Mouse (Mus musculus) C2C12 (cell line): ENCODE results near the gene Syne1. TPM values are rescaled to one million over a fixed set of nuclear protein-coding genes. Genes with fewer than 3 reads are reported as not detected.

Experiments
- H3K27me3 ChIP-seq: one replicate; pipeline ENCODE4 v1.6.1; 2011; ENCODE audit not compliant: control insufficient read depth, insufficient read depth, insufficient read length
- H3K36me3 ChIP-seq: one replicate; pipeline ENCODE4 v1.6.1; 2011; ENCODE audit not compliant: control insufficient read depth, insufficient read depth
- H3K4me3 ChIP-seq: one replicate; pipeline ENCODE4 v1.5.1; 2011; ENCODE audit warnings: mild to moderate bottlenecking, control low read depth; ENCODE audit not compliant: poor library complexity, insufficient read depth, severe bottlenecking
- H3K79me2 ChIP-seq: one replicate; pipeline ENCODE4 v1.6.1; 2011; ENCODE audit not compliant: control insufficient read depth, insufficient read depth
- H3K79me3 ChIP-seq: one replicate; pipeline ENCODE4 v1.6.1; 2011; ENCODE audit warnings: low read depth, control low read depth
- H3ac ChIP-seq: one replicate; pipeline ENCODE3; 2011; ENCODE audit warnings: low read depth; ENCODE audit not compliant: control insufficient read depth, insufficient read length
- CEBPB ChIP-seq: IDR thresholded peaks from one replicate; pipeline ENCODE4 v1.6.1; 2011; ENCODE audit warnings: low read depth, mild to moderate bottlenecking, control low read depth, moderate library complexity
- CTCF ChIP-seq: IDR thresholded peaks from one replicate; pipeline ENCODE4 v1.5.1; 2011; ENCODE audit not compliant: control insufficient read depth, insufficient read depth, insufficient read length
- FOSL1 ChIP-seq: IDR thresholded peaks from one replicate; pipeline ENCODE4 v1.8.0; 2011; ENCODE audit warnings: mild to moderate bottlenecking, low read length; ENCODE audit not compliant: poor library complexity, insufficient read depth, severe bottlenecking
- MAX ChIP-seq: IDR thresholded peaks from one replicate; pipeline ENCODE4 v1.6.1; 2011; ENCODE audit warnings: mild to moderate bottlenecking, control low read depth
- MYOD1 ChIP-seq: IDR thresholded peaks from one replicate; pipeline ENCODE4 v1.6.1; 2011; ENCODE audit warnings: low read depth; ENCODE audit not compliant: control insufficient read depth, insufficient read length
- MYOG ChIP-seq: IDR thresholded peaks from one replicate; pipeline ENCODE4 v1.6.1; 2011; ENCODE audit not compliant: control insufficient read depth, insufficient read length; ENCODE audit errors: extremely low read depth
- USF1 ChIP-seq: IDR thresholded peaks from one replicate; pipeline ENCODE4 v1.6.1; 2011; ENCODE audit warnings: low read depth, mild to moderate bottlenecking, control low read depth, moderate library complexity
- polyA plus RNA-seq: library from polyadenylated mRNA; unstranded; fragments of >200 nt; fragmentation: generic; extraction: Trizol; gene quantifications from one replicate; pipeline ENCODE4 v1.2.1, GENCODE M21; 2012; ENCODE audit warnings: missing spikeins

Syne1 gene
- polyA plus RNA-seq, 1 experiment = 4.1 TPM

DNA sequence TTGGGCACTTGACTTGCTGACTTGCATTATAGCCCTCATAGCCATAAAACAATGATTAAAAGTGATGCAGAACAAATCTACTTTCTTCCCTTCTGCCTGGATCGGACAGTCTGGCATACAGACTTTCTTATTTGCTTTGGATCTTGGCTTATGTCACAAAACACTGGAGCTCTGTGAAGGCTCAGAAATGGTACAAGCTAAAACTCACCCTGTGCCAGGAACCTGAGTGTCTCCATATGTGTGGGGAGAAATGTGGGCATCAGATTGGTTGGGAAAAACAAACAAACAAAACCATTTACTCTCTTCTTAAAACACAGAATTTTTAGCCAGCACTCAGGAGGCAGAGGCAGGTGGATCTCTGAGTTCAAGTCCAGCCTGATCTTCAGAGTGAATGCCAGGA lies 30.6 kb downstream of the Syne1 start:
- Histone ChIP-seq H3K27me3 (no peaks in the 10 kb centered on the region), H3K36me3 (no peaks in the 10 kb centered on the region), H3K4me3 (no peak overlapping the region), H3K79me2 (no peaks in the 10 kb centered on the region), H3K79me3 (no peaks in the 10 kb centered on the region), H3ac (no peak overlapping the region)
- TF ChIP-seq MYOG = no peak
- no peak for TF ChIP-seq CTCF
- no peak for TF ChIP-seq MAX
- no peak for TF ChIP-seq MYOD1
- no peak for TF ChIP-seq FOSL1
- TF ChIP-seq CEBPB = no peak
- TF ChIP-seq USF1 = no peak

DNA sequence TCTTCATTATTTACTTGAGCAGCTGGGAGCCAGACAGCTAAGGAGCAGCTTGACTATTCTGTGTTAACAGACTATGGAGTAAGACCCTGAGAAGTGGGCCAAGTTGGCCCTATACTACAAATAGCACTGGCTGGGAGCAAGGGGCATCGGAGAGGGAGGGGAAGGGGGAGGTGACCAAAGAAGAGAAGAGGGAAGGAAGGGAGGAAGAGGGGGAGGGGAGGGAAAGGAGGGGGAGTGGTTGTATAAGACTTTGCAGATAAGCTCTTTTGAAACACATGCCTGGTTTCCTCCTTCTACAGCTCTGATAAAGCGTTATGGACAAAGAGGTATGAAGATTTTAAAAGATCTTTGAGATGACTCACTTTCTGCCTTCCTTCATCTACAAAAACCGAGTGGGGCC lies 36.0 kb downstream of the Syne1 start:
- no peak overlapping the region for H3ac ChIP-seq
- TF ChIP-seq CTCF = no peak
- TF ChIP-seq USF1 = no peak
- TF ChIP-seq MYOD1 = no peak
- H3K36me3 ChIP-seq = no peaks in the 10 kb centered on the region
- no peaks in the 10 kb centered on the region for H3K79me3 ChIP-seq
- H3K79me2 ChIP-seq = no peaks in the 10 kb centered on the region
- no peaks in the 10 kb centered on the region for H3K27me3 ChIP-seq
- H3K4me3 ChIP-seq = no peak overlapping the region

DNA sequence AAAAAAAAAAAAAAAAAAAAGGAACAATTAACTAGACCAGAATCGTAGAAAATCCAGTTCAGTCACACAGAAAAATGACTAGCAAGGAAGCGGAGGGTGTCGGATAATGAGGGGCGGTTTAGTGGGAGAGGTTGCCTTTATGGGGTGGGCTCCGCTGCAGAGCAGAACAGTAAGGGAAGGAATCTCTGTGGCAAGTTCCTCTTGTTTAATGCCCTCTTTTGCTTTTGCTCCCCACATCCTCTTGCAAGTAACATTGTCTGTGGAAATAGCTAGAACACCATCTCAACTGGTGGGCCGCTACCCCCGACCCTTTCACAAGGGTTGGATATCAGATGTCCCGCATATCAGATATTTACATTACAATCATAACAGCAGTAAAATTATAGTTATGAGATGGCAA lies 37.1 kb downstream of the Syne1 start:
- H3K36me3 ChIP-seq = no peaks in the 10 kb centered on the region
- no peaks in the 10 kb centered on the region for H3K27me3 ChIP-seq
- no peaks in the 10 kb centered on the region for H3K79me2 ChIP-seq

GRCm38 (mm10) chr10:5512285-5512684 lies 39.0 kb downstream of the Syne1 start:
- no peaks in the 10 kb centered on the region for H3K79me2 ChIP-seq
- no peaks in the 10 kb centered on the region for H3K27me3 ChIP-seq
- no peak overlapping the region for H3K4me3 ChIP-seq
- H3K79me3 ChIP-seq = no peaks in the 10 kb centered on the region
- no peaks in the 10 kb centered on the region for H3K36me3 ChIP-seq
- TF ChIP-seq FOSL1 = no peak
- TF ChIP-seq MAX = no peak
- no peak for TF ChIP-seq CTCF
- TF ChIP-seq MYOG = no peak
- TF ChIP-seq MYOD1 = no peak
- no peak for TF ChIP-seq USF1
- no peak overlapping the region for H3ac ChIP-seq

More for the DNA sequence above, 37.1 kb downstream of the Syne1 start:
- TF ChIP-seq CEBPB = no peak
- TF ChIP-seq MYOG = no peak
- TF ChIP-seq MAX = no peak
- TF ChIP-seq MYOD1 = no peak
- no peak for TF ChIP-seq FOSL1
- no peak for TF ChIP-seq CTCF
- no peak for TF ChIP-seq USF1
- no peaks in the 10 kb centered on the region for H3K79me3 ChIP-seq
- H3ac ChIP-seq = no peak overlapping the region
- no peak overlapping the region for H3K4me3 ChIP-seq

- no peaks in the 10 kb centered on the region for H3K36me3 ChIP-seq
- H3K79me3 ChIP-seq = no peaks in the 10 kb centered on the region
- H3K4me3 ChIP-seq = no peak overlapping the region
- no peak overlapping the region for H3ac ChIP-seq
- no peaks in the 10 kb centered on the region for H3K27me3 ChIP-seq
- TF ChIP-seq FOSL1 = no peak
- TF ChIP-seq MYOD1 = no peak
- TF ChIP-seq USF1 = no peak
- TF ChIP-seq CTCF = no peak
- TF ChIP-seq MYOG = no peak
- TF ChIP-seq CEBPB = no peak
- no peak for TF ChIP-seq MAX
- H3K79me2 ChIP-seq = no peaks in the 10 kb centered on the region
Measured at GRCm38 (mm10) chr10:5511403-5511802, 39.9 kb downstream of the Syne1 start.

DNA sequence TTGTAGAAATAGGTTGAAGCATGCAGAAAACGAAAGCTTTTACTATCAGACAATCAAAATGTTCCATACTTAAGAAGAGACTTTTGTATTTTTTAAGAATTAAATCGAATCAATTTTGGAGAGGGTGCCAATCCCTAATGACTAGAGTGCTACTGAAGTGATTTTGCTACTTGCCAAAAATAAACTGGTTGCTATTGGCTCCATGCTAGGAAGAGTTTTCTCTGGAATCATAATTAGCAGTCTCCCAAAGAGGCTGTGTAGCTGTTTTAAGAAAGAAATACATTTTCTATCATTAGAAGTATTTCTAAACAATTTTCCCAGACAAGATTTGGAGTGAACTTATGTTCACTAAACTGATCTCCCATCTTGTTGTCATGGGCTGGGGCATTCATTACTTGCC lies 43.8 kb downstream of the Syne1 start:
- Histone ChIP-seq H3K27me3 (no peaks in the 10 kb centered on the region), H3K79me2 (no peaks in the 10 kb centered on the region), H3ac (no peak overlapping the region), H3K36me3 (no peaks in the 10 kb centered on the region), H3K79me3 (no peaks in the 10 kb centered on the region), H3K4me3 (no peak overlapping the region)
- TF ChIP-seq USF1 = no peak
- TF ChIP-seq MYOD1 = no peak
- no peak for TF ChIP-seq CEBPB
- no peak for TF ChIP-seq MAX
- no peak for TF ChIP-seq MYOG
- TF ChIP-seq FOSL1 = no peak
